Mouse (Mus musculus): ENCODE data around the gene Mfsd2b.

Gene Mfsd2b

GRCm38 (mm10) chr12:4874161-4874927 is at the start of gene Mfsd2b:
TSS of gene Mfsd2b (minus strand) at chr12:4874359.
- 2% methylated on average over 24 of the region's 24 CpGs for WGBS

- WGBS: under 1% methylated on average over 48 of the region's 48 CpGs
Measured at GRCm38 (mm10) chr12:4917805-4918591, 43.8 kb upstream of the Mfsd2b start.

- under 1% methylated on average over 79 of the region's 89 CpGs for WGBS
Measured at GRCm38 (mm10) chr12:4916994-4917804, 43.0 kb upstream of the Mfsd2b start, which contains the start of gene Atad2b. TSS of gene Atad2b (plus strand) at chr12:4917353.

GRCm38 (mm10) chr12:4914944-4915343 is 40.8 kb upstream of the Mfsd2b start:
- 93% methylated on average over 3 of the region's 3 CpGs for WGBS

- 71% methylated on average over 3 of the region's 3 CpGs for WGBS
Measured at GRCm38 (mm10) chr12:4914441-4914840, 40.3 kb upstream of the Mfsd2b start.

GRCm38 (mm10) chr12:4911716-4912115 is 37.6 kb upstream of the Mfsd2b start:
- WGBS: 63% methylated on average over 4 of the region's 4 CpGs

- 100% methylated on average over 1 of the region's 1 CpGs for WGBS
Measured at GRCm38 (mm10) chr12:4910496-4910895, 36.3 kb upstream of the Mfsd2b start.

GRCm38 (mm10) chr12:4908391-4908790 is 34.2 kb upstream of the Mfsd2b start:
- 84% methylated on average over 7 of the region's 7 CpGs for WGBS

- WGBS: under 1% methylated on average over 125 of the region's 125 CpGs
Measured at GRCm38 (mm10) chr12:4906951-4907906, 33.1 kb upstream of the Mfsd2b start, which contains the start of gene Ubxn2a. TSS of gene Ubxn2a (minus strand) at chr12:4907705.

- WGBS: 32% methylated on average over 7 of the region's 7 CpGs
Measured at GRCm38 (mm10) chr12:4906476-4906875, 32.3 kb upstream of the Mfsd2b start.

- WGBS: 48% methylated on average over 7 of the region's 7 CpGs
Measured at GRCm38 (mm10) chr12:4905946-4906345, 31.8 kb upstream of the Mfsd2b start.

GRCm38 (mm10) chr12:4898024-4898423 is 23.9 kb upstream of the Mfsd2b start:
- WGBS: 87% methylated on average over 5 of the region's 5 CpGs

GRCm38 (mm10) chr12:4889891-4890290 is 15.7 kb upstream of the Mfsd2b start:
- WGBS: 97% methylated on average over 1 of the region's 1 CpGs

- 97% methylated on average over 2 of the region's 2 CpGs for WGBS
Measured at GRCm38 (mm10) chr12:4889251-4889650, 15.1 kb upstream of the Mfsd2b start.

GRCm38 (mm10) chr12:4886581-4886980 is 12.4 kb upstream of the Mfsd2b start:
- WGBS: 98% methylated on average over 4 of the region's 4 CpGs

- WGBS: 64% methylated on average over 1 of the region's 1 CpGs
Measured at GRCm38 (mm10) chr12:4885062-4885461, 10.9 kb upstream of the Mfsd2b start.

GRCm38 (mm10) chr12:4882086-4882485 is 7.9 kb upstream of the Mfsd2b start:
- WGBS: 90% methylated on average over 2 of the region's 2 CpGs

- 97% methylated on average over 5 of the region's 5 CpGs for WGBS
Measured at GRCm38 (mm10) chr12:4879048-4879447, 4.9 kb upstream of the Mfsd2b start.

GRCm38 (mm10) chr12:4878296-4878783 is 4.2 kb upstream of the Mfsd2b start:
- WGBS: 84% methylated on average over 9 of the region's 9 CpGs

GRCm38 (mm10) chr12:4875623-4876022 is 1.5 kb upstream of the Mfsd2b start:
- 90% methylated on average over 8 of the region's 8 CpGs for WGBS

GRCm38 (mm10) chr12:4873531-4873930 is 628 bp downstream of the Mfsd2b start:
- 74% methylated on average over 6 of the region's 6 CpGs for WGBS
